Mouse (Mus musculus) embryonic facial prominence, embryonic 10.5 days (tissue): ENCODE measurements around the gene Ssc5d. TPM values are rescaled to one million over a fixed set of nuclear protein-coding genes. Genes with fewer than 3 reads are reported as not detected.
A peak's percentile ranks its signal among the peaks of the same experiment; 100 is the strongest.

Experiments
- DNase-seq: peaks from one replicate; pipeline ENCODE4 v3.0.0-alpha.2; 2017; ENCODE audit warnings: low spot score
- H3K27ac ChIP-seq: fragments of 300-500 bp; sonication (generic); replicated peaks from 2 replicates; pipeline ENCODE4 v1.5.1; 2016; ENCODE audit warnings: mild to moderate bottlenecking
- H3K27me3 ChIP-seq: fragments of 300-500 bp; sonication (generic); replicated peaks from 2 replicates; pipeline ENCODE4 v1.6.1; 2016; ENCODE audit warnings: low read depth, mild to moderate bottlenecking; ENCODE audit not compliant: poor library complexity, severe bottlenecking
- H3K36me3 ChIP-seq: fragments of 300-500 bp; sonication (generic); replicated peaks from 2 replicates; pipeline ENCODE4 v1.6.1; 2016; ENCODE audit warnings: mild to moderate bottlenecking, moderate library complexity
- H3K4me1 ChIP-seq: fragments of 300-500 bp; sonication (generic); 2 replicates; pipeline ENCODE4 v1.6.1; 2016
- H3K4me3 ChIP-seq: fragments of 300-500 bp; sonication (generic); 2 replicates; pipeline ENCODE4 v1.5.1; 2016; ENCODE audit warnings: mild to moderate bottlenecking, moderate library complexity
- H3K9me3 ChIP-seq: fragments of 300-500 bp; sonication (generic); 2 replicates; pipeline ENCODE4 v1.6.1; 2016; ENCODE audit warnings: mild to moderate bottlenecking
- WGBS: fragments of 180-500 bp; shearing (Covaris S2); methylation state at CpG from one replicate; pipeline ENCODE4 v1.1.7; 2016; 5-methylcytosine and 5-hydroxymethylcytosine counted together
- polyA plus RNA-seq: library from polyadenylated mRNA; unstranded; fragments of >200 nt; fragmentation: Nextera tagmentation; extraction: Ambion mirVana; gene quantifications from 2 replicates; pipeline ENCODE4 v1.2.1, GENCODE M21; 2016

Ssc5d gene
- polyA plus RNA-seq, 1 experiment from 2014 or later = 1.4 TPM

DNA sequence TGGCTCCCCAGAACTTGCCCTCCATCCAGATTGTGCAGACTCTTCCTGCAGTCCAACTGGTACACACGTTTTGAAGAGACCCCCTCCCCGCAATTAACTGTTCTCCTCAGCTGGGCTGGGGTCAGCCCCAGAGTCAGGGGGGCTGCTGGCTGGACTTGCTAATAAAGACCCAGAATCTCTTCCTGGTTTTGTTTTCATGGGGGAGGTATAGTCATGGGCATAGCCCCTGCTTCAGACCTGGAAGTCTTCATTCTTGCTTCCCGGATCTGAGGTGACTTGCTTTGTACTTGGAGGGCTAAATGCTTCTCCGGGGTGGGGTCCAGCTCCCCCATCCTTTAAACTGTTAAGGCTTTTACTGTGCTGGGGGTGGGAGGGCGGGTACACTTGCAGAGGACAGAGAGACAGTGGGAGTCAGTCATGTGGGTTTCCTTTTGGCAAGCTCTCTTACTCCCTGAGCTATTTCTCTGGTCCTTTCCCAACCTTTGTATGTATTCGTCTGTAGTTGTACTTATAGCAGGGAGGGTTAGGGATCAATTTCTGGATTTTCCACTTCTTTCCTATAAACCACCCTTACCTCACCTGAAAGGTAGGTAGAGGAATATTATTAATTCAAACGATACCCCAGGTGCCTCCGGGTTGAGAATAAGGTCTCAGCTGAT lies 3.6 kb upstream of the Ssc5d start, which contains the start of gene Nat14:
Gene Nat14, plus strand, starts transcription at position 205 of the 659 bp plus-strand sequence.
- Histone ChIP-seq H3K36me3 (peaks cover 46% of the 10 kb centered on the region), H3K27me3 (no peaks in the 10 kb centered on the region), H3K4me3 (peak within 1 kb of the TSS; percentile 56), H3K4me1 (peaks cover 73% of the 10 kb centered on the region), H3K9me3 (peaks cover 4% of the 10 kb centered on the region; the same call in 1 of the 2 replicates), H3K27ac (peak within 1 kb of the TSS; percentile 92)
- no peak for DNase-seq
- WGBS = 28% methylated on average over 8 of the region's 8 CpGs

DNA sequence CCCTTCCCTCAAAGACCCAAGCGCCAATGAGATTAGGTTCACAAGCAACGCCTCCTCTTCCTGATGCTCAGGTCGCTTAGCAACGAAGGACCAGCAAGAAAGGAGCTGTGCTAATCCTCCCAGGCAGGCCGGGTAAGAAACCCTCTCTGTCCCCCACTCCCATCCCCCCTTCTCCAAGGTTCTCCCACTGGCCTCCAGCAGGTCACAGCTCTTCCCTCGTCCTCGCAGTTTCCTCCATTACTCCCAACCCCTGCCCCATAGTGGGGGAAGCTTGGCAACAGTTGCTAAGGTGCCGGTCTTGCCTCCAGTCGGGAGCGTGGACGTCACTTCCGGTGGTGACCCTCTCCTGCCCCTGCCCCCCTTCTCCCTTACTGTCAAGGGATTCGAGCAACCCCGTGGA lies 3.1 kb upstream of the Ssc5d start:
- peak; percentile 92 for DNase-seq
- Histone ChIP-seq H3K4me3 (peak overlapping the region; percentile 56), H3K27ac (peak overlapping the region; percentile 92), H3K27me3 (no peaks in the 10 kb centered on the region), H3K9me3 (peaks cover 4% of the 10 kb centered on the region; the same call in 1 of the 2 replicates), H3K4me1 (peaks cover 76% of the 10 kb centered on the region), H3K36me3 (peaks cover 40% of the 10 kb centered on the region)
- WGBS = under 1% methylated on average over 14 of the region's 14 CpGs

DNA sequence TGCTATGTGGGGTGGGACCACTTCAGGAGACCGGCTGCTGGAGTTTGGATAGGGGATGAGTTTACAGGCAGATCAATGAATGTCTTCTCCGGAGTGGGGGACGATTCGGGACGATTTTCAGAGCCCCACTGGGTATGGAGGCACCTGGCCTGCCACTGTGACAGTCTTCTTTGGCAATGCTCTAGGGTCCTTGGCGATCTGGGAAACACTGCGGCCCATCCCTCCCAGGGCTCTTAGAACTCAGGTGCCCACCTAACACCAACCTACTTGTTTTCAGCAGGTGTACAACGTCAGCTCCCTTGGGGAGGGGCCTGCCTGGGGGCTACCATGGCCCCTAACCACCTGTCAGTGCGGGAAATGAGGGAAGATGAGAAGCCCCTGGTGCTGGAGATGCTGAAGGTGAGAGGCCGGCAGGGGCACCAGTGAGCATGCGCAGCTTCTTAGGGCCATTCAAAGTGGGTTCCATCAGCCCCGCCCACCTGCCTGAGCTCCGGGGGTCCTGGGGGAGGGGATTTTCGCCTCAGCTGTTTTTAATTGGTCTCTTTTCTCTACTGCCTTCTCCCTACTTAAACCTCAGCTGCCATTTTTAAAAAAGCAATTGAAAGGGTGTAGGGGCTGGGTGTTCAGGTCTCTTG lies 2.5 kb upstream of the Ssc5d start:
- H3K9me3 ChIP-seq = peaks cover 4% of the 10 kb centered on the region; the same call in 1 of the 2 replicates
- peak overlapping the region; percentile 92 for H3K27ac ChIP-seq
- peak overlapping the region; percentile 56 for H3K4me3 ChIP-seq
- no peaks in the 10 kb centered on the region for H3K27me3 ChIP-seq
- WGBS = under 1% methylated on average over 14 of the region's 14 CpGs
- H3K36me3 ChIP-seq = peaks cover 35% of the 10 kb centered on the region
- peak; percentile 90 for DNase-seq
- peaks cover 82% of the 10 kb centered on the region for H3K4me1 ChIP-seq

DNA sequence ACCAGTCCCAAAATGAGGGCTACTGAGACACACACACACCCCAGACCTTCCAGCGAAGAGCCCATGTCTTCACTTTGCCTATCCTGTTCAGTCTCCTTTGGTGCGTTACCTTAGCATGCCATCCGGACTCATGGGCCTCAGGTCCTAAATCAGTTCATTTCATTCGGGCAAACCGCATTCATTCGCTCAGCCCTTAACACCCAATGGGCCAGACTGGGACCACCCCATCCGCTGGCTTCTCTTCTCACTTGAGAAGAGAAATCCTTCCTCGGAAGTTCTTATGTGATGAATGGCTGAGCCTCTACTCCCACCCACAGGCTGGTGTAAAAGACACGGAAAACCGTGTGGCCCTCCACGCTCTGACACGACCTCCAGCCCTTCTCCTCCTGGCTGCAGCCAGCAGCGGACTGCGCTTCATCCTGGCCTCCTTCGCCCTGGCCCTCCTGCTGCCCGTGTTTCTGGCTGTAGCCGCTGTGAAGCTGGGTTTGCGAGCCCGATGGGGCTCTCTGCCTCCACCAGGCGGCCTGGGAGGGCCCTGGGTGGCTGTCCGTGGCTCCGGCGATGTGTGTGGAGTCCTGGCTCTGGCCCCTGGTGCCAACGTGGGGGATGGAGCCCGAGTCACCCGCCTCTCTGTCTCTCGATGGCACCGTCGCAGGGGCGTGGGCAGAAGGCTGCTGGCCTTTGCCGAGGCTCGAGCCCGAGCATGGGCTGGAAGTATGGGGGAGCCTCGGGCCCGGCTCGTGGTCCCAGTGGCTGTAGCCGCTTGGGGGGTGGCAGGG lies 1.8 kb upstream of the Ssc5d start:
- 4% methylated on average over 37 of the region's 37 CpGs for WGBS
- H3K4me1 ChIP-seq = peaks cover 86% of the 10 kb centered on the region

DNA sequence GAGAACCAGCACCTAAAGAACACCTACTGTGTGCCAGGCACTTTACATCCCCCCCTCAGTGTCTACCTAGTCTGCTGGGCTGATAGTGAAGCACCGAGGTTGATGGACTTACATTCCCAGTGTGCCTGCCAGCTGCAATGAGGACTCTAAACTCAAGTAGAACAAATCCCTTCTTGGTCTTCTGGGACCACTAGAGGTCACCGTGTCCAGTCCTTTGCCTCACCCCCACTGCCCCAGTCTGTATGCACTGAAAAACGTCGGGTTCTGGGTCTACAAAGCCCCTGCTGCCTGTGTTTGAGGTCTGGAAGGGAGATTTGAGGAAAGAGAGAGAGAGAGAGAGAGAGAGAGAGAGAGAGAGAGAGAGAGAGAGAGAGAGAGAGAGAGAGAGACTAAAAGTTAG lies 1.1 kb upstream of the Ssc5d start:
- peak overlapping the region; percentile 92 for H3K27ac ChIP-seq
- peaks cover 88% of the 10 kb centered on the region for H3K4me1 ChIP-seq
- peak overlapping the region; percentile 56 for H3K4me3 ChIP-seq
- WGBS = 2% methylated on average over 4 of the region's 4 CpGs
- peaks cover 4% of the 10 kb centered on the region; the same call in 1 of the 2 replicates for H3K9me3 ChIP-seq
- DNase-seq = peak; percentile 39
- no peaks in the 10 kb centered on the region for H3K27me3 ChIP-seq
- peaks cover 20% of the 10 kb centered on the region for H3K36me3 ChIP-seq

More for the DNA sequence above, 1.8 kb upstream of the Ssc5d start:
- no peaks in the 10 kb centered on the region for H3K27me3 ChIP-seq
- H3K27ac ChIP-seq = peak overlapping the region; percentile 92
- DNase-seq = peak; percentile 72
- H3K9me3 ChIP-seq = peaks cover 4% of the 10 kb centered on the region; the same call in 1 of the 2 replicates
- peak overlapping the region; percentile 56 for H3K4me3 ChIP-seq
- H3K36me3 ChIP-seq = peaks cover 27% of the 10 kb centered on the region

DNA sequence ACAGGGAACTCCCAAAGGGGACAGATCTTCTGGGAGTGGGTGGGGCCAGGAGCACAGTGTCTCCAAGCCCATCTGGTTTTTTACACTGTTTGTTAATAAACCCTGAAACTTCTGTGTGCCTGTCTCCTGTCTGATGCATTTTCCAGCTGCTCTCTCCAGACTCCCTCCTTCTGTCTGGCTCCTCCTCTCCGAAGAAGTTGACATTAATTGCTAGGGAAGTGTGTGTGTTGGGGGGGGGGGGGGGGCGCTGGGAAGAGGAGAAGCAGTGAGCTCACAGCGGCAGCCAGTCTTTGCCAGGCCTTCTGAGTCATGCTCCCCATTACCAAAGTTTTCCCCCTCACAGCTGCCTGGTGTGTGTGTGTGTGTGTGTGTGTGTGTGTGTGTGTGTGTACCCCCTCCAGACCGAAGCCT lies 689 bp upstream of the Ssc5d start:
- peak; percentile 76 for DNase-seq
- Histone ChIP-seq H3K36me3 (peaks cover 16% of the 10 kb centered on the region), H3K4me3 (peak overlapping the region; percentile 56), H3K27ac (peak overlapping the region; percentile 92), H3K27me3 (no peaks in the 10 kb centered on the region), H3K4me1 (peaks cover 88% of the 10 kb centered on the region), H3K9me3 (peaks cover 4% of the 10 kb centered on the region; the same call in 1 of the 2 replicates)
- 5% methylated on average over 4 of the region's 4 CpGs for WGBS

DNA sequence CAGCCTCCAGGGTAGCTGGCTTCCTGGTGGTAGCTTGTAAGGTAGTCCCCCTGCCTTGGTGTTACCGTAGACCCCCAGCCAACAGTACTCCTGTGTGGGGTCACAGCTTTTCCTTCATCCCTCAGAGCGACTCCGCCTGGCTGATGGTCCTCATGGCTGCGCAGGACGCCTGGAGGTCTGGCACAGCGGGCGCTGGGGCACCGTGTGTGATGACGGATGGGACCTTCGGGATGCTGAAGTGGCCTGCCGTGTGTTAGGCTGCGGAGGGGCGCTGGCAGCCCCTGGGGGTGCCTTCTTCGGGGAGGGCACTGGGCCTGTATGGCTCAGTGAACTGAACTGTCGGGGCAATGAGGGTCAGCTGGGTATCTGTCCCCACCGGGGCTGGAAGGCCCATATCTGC lies 1.3 kb downstream of the Ssc5d start:
- Histone ChIP-seq H3K27me3 (no peaks in the 10 kb centered on the region), H3K4me3 (peak overlapping the region; percentile 56; the same call in 1 of the 2 replicates), H3K9me3 (no peaks in the 10 kb centered on the region), H3K36me3 (no peaks in the 10 kb centered on the region), H3K27ac (peak overlapping the region; percentile 92), H3K4me1 (peaks cover 69% of the 10 kb centered on the region)
- WGBS = 71% methylated on average over 16 of the region's 16 CpGs
- no peak for DNase-seq

DNA sequence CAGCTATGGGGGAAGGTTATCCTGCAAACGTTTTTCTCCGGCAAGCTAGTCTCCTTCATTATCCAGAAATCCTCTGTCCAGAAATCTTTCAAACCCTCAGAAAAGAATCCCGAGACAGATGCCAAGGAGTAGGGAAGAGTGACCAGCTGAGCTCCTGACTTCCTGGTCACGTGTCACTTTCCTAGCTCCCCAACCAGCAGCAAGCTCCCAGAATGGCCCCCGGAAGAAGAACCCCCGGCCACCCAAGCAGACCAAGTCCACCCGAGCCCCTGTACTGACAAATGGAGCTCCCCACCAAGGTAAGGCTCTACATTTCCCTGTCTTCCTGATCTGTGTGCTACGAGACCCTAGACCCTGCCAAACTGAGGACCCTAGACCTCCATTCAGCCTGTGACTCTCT lies 2.1 kb downstream of the Ssc5d start:
- Histone ChIP-seq H3K9me3 (no peaks in the 10 kb centered on the region), H3K4me1 (peaks cover 60% of the 10 kb centered on the region), H3K27me3 (no peaks in the 10 kb centered on the region), H3K36me3 (no peaks in the 10 kb centered on the region), H3K27ac (peak overlapping the region; percentile 48), H3K4me3 (no peak overlapping the region)
- 66% methylated on average over 8 of the region's 8 CpGs for WGBS
- no peak for DNase-seq

DNA sequence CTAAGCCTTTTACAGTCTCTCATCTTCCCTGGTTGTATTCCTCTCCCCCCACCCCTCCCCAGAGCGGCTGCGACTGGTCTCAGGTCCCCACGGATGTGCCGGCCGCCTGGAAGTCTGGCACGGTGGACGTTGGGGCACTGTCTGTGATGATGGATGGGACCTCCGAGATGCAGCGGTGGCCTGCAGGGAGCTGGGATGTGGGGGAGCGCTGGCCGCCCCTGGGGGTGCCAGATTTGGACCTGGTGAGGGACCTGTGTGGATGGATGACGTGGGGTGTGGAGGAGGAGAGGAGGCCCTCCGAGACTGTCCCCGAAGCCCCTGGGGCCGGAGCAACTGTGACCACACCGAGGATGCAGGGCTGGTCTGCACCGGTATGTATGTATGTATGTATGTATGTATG lies 2.7 kb downstream of the Ssc5d start:
- H3K4me1 ChIP-seq = peaks cover 54% of the 10 kb centered on the region

DNA sequence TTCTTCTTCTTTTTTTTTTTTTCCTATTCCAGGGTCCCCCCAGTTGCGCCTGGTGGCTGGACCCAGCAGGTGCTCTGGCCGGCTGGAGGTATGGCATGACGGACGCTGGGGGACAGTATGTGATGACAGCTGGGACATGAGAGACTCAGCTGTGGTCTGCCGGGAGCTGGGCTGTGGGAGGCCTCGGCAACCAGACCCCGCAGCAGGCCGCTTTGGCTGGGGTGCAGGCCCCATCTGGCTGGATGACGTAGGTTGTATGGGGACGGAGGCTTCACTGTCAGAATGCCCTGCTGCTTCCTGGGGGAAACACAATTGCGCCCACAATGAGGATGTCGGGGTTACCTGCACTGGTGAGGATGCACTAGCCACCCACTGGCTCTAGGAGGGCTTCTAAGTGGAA lies 7.5 kb downstream of the Ssc5d start:
- Histone ChIP-seq H3K9me3 (peaks cover 7% of the 10 kb centered on the region; the same call in 1 of the 2 replicates), H3K4me3 (no peak overlapping the region), H3K27me3 (no peaks in the 10 kb centered on the region), H3K4me1 (peaks cover 6% of the 10 kb centered on the region), H3K27ac (no peak overlapping the region), H3K36me3 (no peaks in the 10 kb centered on the region)
- DNase-seq = no peak
- 78% methylated on average over 12 of the region's 12 CpGs for WGBS

More for the DNA sequence above, 2.7 kb downstream of the Ssc5d start:
- DNase-seq = no peak
- Histone ChIP-seq H3K27me3 (no peaks in the 10 kb centered on the region), H3K4me3 (no peak overlapping the region), H3K27ac (peak overlapping the region; percentile 48; the same call in 1 of the 2 replicates), H3K36me3 (no peaks in the 10 kb centered on the region), H3K9me3 (no peaks in the 10 kb centered on the region)
- 88% methylated on average over 17 of the region's 17 CpGs for WGBS

DNA sequence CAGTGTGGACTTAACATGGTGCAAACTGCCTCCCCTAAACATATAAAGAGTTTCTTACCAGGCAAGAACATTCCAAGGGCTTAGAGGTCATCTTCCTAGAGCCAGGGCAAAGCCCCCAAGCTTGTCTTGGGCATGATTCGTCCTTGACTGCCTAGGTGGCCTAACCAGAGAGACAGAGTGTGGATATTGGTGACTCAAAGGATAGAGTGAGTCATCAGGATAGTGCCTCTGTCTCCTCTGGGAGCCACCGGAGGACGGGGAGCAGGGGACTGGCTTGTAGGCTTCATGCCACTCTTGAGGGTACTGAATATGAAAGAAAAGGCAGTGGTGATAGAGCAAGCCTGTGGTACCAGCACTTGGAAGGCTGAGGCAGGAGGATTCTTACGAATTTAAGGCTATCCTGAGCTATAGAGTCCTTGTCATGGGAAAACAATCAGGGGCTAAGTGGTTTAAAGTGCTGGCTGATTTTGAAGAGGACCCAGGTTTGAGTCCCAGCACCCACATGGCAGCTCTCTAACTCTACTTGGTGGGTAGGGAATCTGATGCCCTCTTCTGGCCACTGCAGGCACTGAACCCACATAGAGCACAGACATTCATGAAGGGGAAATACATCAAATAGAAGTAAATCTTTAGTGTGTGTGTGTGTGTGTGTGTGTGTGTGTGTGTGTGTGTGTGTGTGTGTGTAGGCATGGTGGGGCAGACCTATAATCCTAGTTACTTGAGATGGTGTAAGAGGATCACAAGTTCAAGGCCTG lies 8.8 kb downstream of the Ssc5d start:
- Histone ChIP-seq H3K27ac (no peak overlapping the region), H3K27me3 (no peaks in the 10 kb centered on the region), H3K9me3 (peaks cover 7% of the 10 kb centered on the region; the same call in 1 of the 2 replicates), H3K4me3 (no peak overlapping the region), H3K4me1 (no peaks in the 10 kb centered on the region; the same call in 1 of the 2 replicates), H3K36me3 (no peaks in the 10 kb centered on the region)
- WGBS = 91% methylated on average over 4 of the region's 4 CpGs
- no peak for DNase-seq

DNA sequence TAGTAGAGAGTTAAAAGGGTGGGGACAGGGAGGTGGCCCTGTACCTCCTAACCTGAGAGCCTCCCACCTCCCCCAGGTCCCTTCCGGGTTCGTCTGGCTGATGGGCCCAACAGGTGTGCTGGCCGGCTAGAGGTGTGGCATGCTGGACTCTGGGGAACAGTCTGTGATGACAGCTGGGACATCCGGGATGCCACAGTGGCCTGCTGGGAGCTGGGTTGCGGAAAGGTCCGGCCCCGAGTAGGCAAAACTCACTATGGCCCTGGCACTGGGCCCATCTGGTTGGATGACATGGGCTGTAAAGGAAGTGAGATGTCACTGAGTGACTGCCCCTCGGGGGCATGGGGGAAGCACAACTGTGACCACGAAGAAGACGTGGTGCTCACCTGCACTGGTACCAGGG lies 11.2 kb downstream of the Ssc5d start:
- DNase-seq = no peak
- 81% methylated on average over 10 of the region's 10 CpGs for WGBS

More for the DNA sequence above, 11.2 kb downstream of the Ssc5d start:
- peaks cover 7% of the 10 kb centered on the region; the same call in 1 of the 2 replicates for H3K9me3 ChIP-seq
- no peak overlapping the region for H3K4me3 ChIP-seq
- H3K36me3 ChIP-seq = no peaks in the 10 kb centered on the region
- no peaks in the 10 kb centered on the region for H3K4me1 ChIP-seq
- H3K27ac ChIP-seq = no peak overlapping the region
- no peaks in the 10 kb centered on the region for H3K27me3 ChIP-seq
